Mouse (Mus musculus): ENCODE measurements at regions not wholly inside any gene's neighbourhood (a gene's known extent, or its start where the extent isn't known, plus 50 kb on each side); places are given as distances from the start of the nearest gene placed in this dataset.

- DNase-seq (ENCODE audit: extremely low read depth, low read depth): no peak
Observed at GRCm38 (mm10) chr4:24154418-24154817, 341.8 kb upstream of the Mms22l start.

GRCm38 (mm10) chr4:24173750-24174149, 322.5 kb upstream of the Mms22l start:
- no peak for DNase-seq (ENCODE audit: extremely low read depth, low read depth)

- DNase-seq (ENCODE audit: extremely low read depth, low read depth): no peak
Observed at GRCm38 (mm10) chr4:24213262-24214036, 282.8 kb upstream of the Mms22l start.

- DNase-seq (ENCODE audit: extremely low read depth, low read depth): no peak
Observed at GRCm38 (mm10) chr4:24214037-24214362, 282.3 kb upstream of the Mms22l start.

GRCm38 (mm10) chr4:24218383-24218934, 277.8 kb upstream of the Mms22l start:
- no peak for DNase-seq (ENCODE audit: extremely low read depth, low read depth)

- no peak for DNase-seq (ENCODE audit: extremely low read depth, low read depth)
Observed at GRCm38 (mm10) chr4:24219074-24219497, 277.2 kb upstream of the Mms22l start.

GRCm38 (mm10) chr4:24219583-24219982, 276.7 kb upstream of the Mms22l start:
- no peak for DNase-seq (ENCODE audit: extremely low read depth, low read depth)

GRCm38 (mm10) chr4:24245124-24245523, 251.1 kb upstream of the Mms22l start:
- no peak for DNase-seq (ENCODE audit: extremely low read depth, low read depth)

GRCm38 (mm10) chr4:24248142-24249054, 247.9 kb upstream of the Mms22l start:
- no peak for DNase-seq (ENCODE audit: extremely low read depth, low read depth)

- peak; percentile 2 for DNase-seq (ENCODE audit: extremely low read depth, low read depth)
Observed at GRCm38 (mm10) chr4:24249243-24249970, 246.8 kb upstream of the Mms22l start.

- DNase-seq (ENCODE audit: extremely low read depth, low read depth): no peak
Observed at GRCm38 (mm10) chr4:24278154-24278553, 218.1 kb upstream of the Mms22l start.

Data from MEL-GATA-1-ER (cell line).